Mouse (Mus musculus): ENCODE data around the gene Tmem8b. TPM values are rescaled to one million over a fixed set of nuclear protein-coding genes. Genes with fewer than 3 reads are reported as not detected.

Tmem8b gene
- polyA plus RNA-seq, 1 experiment = 8.6 TPM

DNA sequence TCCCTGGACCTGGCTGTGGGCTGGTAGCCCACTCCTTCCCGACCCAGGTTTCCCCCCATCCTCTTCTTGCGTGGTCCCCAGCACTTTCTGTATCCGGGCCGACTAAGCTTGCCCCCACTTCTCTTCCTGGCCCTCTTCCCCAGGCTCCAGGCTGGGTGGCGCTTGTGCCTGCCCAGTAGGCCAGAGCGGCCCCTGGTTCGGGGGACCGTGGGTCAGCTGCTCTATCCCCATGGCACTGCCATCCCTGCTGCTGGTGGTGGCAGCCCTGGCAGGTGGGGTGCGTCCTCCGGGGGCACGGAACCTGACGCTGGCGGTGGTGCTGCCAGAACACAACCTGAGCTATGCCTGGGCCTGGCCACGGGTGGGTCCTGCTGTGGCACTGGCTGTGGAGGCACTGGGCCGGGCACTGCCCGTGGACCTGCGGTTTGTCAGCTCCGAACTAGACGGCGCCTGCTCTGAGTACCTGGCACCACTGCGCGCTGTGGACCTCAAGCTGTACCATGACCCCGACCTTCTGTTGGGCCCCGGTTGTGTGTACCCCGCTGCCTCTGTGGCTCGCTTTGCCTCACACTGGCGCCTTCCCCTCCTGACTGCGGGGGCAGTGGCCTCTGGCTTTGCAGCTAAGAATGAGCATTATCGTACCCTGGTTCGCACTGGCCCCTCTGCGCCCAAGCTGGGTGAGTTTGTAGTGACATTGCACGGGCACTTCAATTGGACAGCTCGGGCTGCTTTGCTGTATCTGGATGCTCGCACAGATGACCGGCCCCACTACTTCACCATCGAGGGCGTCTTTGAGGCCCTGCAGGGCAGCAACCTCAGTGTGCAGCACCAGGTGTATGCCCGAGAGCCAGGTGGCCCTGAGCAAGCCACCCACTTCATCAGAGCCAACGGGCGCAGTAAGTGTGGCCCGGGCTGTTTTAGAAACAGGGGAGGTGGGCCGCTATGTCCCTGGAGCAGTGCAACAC lies 36.5 kb upstream of the Tmem8b start:
- Histone ChIP-seq H3K36me3 (ENCODE audit: control insufficient read depth, insufficient read depth, low read length) (no peaks in the 10 kb centered on the region), H3K4me3 (ENCODE audit: insufficient read depth, low read depth, low read length) (peak overlapping the region; percentile 59), H3K27ac (ENCODE audit: insufficient read depth, low read depth, low read length) (no peak overlapping the region), H3K4me1 (ENCODE audit: control insufficient read depth, insufficient read depth, low read length) (no peaks in the 10 kb centered on the region; the same call in 1 of the 2 replicates), H3K27me3 (replicated peaks; ENCODE audit: control insufficient read depth, insufficient read depth, low read length) (no peaks in the 10 kb centered on the region)
- no peak for TF ChIP-seq CTCF (conservative IDR thresholded peaks at IDR 0.05; ENCODE audit: insufficient read depth, insufficient read length, low read depth, low read length)
- TF ChIP-seq POLR2A (IDR thresholded peaks at IDR 0.05; ENCODE audit: low read depth, low read length) = no peak
- peak; percentile 16 for DNase-seq
- WGBS = 67% methylated on average over 42 of the region's 42 CpGs

DNA sequence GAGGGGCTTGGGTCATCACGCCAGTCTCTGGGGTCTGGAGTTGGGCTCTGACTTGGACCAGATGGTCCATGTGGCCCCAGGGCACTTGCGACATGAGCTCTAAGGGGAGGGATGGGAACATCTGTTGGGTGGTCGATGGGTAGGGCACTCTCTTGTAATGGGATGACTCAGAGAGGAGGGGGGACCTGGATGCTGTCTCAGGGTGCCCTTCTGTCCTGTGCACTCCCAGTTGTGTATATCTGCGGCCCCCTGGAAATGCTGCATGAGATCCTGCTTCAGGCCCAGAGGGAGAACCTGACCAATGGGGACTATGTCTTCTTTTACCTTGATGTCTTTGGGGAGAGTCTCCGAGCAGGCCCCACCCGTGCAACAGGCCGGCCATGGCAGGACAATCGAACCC lies 35.5 kb upstream of the Tmem8b start:
- H3K36me3 ChIP-seq (ENCODE audit: control insufficient read depth, insufficient read depth, low read length) = no peaks in the 10 kb centered on the region
- no peak overlapping the region for H3K27ac ChIP-seq (ENCODE audit: insufficient read depth, low read depth, low read length)
- no peaks in the 10 kb centered on the region for H3K27me3 ChIP-seq (replicated peaks; ENCODE audit: control insufficient read depth, insufficient read depth, low read length)
- 90% methylated on average over 8 of the region's 8 CpGs for WGBS
- DNase-seq = no peak
- H3K4me3 ChIP-seq (ENCODE audit: insufficient read depth, low read depth, low read length) = no peak overlapping the region
- TF ChIP-seq POLR2A (IDR thresholded peaks at IDR 0.05; ENCODE audit: low read depth, low read length) = no peak
- no peak for TF ChIP-seq CTCF (conservative IDR thresholded peaks at IDR 0.05; ENCODE audit: insufficient read depth, insufficient read length, low read depth, low read length)
- H3K4me1 ChIP-seq (ENCODE audit: control insufficient read depth, insufficient read depth, low read length) = peaks cover 6% of the 10 kb centered on the region; the same call in 1 of the 2 replicates

DNA sequence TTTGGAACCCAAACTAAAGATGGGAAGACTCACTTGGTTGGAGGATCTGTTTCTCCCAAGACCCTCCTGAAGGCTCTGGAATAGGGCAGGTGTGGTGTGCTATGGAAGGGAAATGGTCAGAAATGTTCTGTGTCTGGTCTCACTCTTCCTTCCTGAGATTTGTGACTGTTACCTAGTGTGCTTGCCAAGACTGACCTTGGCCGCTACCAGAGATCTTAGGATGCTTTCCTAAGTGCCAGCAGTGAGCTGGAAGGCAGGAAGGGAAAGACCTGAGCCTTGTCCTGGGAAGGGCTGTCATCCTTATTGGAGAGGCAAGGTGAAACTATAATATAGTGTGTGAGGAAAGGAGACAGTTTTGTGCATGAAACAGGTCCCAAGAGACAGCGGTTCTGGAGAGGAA lies 35.0 kb upstream of the Tmem8b start:
- Histone ChIP-seq H3K4me1 (ENCODE audit: control insufficient read depth, insufficient read depth, low read length) (peaks cover 6% of the 10 kb centered on the region; the same call in 1 of the 2 replicates), H3K27ac (ENCODE audit: insufficient read depth, low read depth, low read length) (no peak overlapping the region), H3K36me3 (ENCODE audit: control insufficient read depth, insufficient read depth, low read length) (no peaks in the 10 kb centered on the region), H3K4me3 (ENCODE audit: insufficient read depth, low read depth, low read length) (no peak overlapping the region), H3K27me3 (replicated peaks; ENCODE audit: control insufficient read depth, insufficient read depth, low read length) (no peaks in the 10 kb centered on the region)
- 91% methylated on average over 2 of the region's 2 CpGs for WGBS
- TF ChIP-seq POLR2A (IDR thresholded peaks at IDR 0.05; ENCODE audit: low read depth, low read length) = no peak
- no peak for DNase-seq

DNA sequence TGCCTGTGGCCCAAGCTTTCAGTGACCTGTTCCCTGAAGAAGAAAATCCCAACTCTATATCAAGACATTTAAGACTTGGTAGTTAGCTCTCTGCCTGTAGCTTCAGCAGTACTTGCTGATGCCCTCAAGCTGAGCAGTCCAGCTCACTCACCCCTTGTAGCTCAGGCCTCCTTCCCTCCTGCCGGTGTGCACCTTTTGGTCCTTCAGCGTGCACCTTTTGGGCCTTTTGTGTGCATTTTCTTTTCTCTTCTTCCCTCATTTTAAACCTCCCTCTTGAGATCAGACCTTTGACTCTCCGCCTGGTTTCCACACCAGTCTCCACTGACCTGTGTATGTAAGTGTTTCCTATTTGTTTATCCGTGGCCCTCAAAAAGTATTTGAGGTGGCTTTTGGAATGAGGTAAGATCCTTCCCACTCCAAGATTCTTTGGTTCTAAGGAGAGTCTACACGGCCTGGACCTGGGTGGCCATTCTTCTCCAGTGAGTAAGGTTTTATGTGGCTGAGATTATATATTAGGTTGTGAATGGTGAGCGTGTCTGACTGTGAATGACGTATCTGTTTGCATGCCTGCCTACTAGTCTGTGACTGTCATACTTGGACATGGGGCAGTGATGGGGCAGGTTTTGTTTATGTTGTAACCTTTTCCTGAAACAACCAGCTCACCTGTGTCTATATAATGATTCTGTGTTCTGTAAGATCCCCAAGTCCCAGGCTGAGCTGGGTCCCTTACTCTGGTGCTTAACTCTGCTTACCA lies 34.0 kb upstream of the Tmem8b start:
- TF ChIP-seq POLR2A (IDR thresholded peaks at IDR 0.05; ENCODE audit: low read depth, low read length) = no peak
- TF ChIP-seq CTCF (conservative IDR thresholded peaks at IDR 0.05; ENCODE audit: insufficient read depth, insufficient read length, low read depth, low read length) = no peak
- no peak for DNase-seq
- Histone ChIP-seq H3K27me3 (replicated peaks; ENCODE audit: control insufficient read depth, insufficient read depth, low read length) (no peaks in the 10 kb centered on the region), H3K27ac (ENCODE audit: insufficient read depth, low read depth, low read length) (no peak overlapping the region), H3K4me1 (ENCODE audit: control insufficient read depth, insufficient read depth, low read length) (peaks cover 6% of the 10 kb centered on the region; the same call in 1 of the 2 replicates), H3K36me3 (ENCODE audit: control insufficient read depth, insufficient read depth, low read length) (no peaks in the 10 kb centered on the region), H3K4me3 (ENCODE audit: insufficient read depth, low read depth, low read length) (no peak overlapping the region)
- 86% methylated on average over 7 of the region's 7 CpGs for WGBS

DNA sequence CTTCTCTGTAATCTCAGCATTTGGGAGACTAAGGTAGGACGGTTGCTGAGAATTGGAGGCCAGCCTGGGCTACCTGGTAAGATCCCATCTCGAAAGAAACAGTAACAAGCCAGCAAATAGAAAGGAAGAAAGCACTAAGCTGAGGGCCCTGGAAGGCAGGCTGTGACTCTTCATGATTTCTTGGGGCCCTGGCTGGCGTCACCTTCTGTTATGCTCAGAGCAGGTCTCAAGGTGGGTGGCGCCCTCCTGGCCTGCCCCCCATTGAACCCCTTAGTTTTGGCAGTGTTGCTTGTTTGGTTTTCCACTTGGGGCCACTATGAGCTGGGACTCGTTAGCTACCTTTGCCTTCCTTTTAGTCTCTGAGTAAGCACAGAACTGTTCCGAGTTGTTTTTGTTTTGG lies 32.0 kb upstream of the Tmem8b start:
- Histone ChIP-seq H3K36me3 (ENCODE audit: control insufficient read depth, insufficient read depth, low read length) (no peaks in the 10 kb centered on the region), H3K27ac (ENCODE audit: insufficient read depth, low read depth, low read length) (no peak overlapping the region), H3K27me3 (replicated peaks; ENCODE audit: control insufficient read depth, insufficient read depth, low read length) (no peaks in the 10 kb centered on the region), H3K4me1 (ENCODE audit: control insufficient read depth, insufficient read depth, low read length) (peaks cover 6% of the 10 kb centered on the region; the same call in 1 of the 2 replicates), H3K4me3 (ENCODE audit: insufficient read depth, low read depth, low read length) (no peak overlapping the region)
- WGBS = 89% methylated on average over 6 of the region's 6 CpGs
- TF ChIP-seq POLR2A (IDR thresholded peaks at IDR 0.05; ENCODE audit: low read depth, low read length) (no peak), CTCF (conservative IDR thresholded peaks at IDR 0.05; ENCODE audit: insufficient read depth, insufficient read length, low read depth, low read length) (no peak)
- DNase-seq = no peak

DNA sequence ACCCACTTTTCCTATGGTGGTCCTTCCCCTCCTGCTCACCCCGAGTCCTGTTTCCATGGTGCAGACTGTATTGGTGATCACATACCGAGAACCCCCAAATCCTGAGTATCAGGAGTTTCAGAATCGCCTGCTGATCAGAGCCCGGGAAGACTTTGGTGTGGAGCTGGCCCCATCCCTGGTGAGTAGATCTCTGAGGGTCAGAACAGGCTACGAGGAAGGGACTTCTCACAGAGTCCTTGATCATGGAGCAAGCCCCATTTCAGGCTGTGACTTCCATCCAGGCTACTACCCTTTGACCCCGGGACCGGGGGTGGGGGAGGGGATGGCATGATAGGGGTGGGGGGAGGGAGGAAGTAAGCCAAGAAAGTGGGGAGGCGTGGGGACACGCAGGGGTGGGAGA lies 28.7 kb upstream of the Tmem8b start:
- TF ChIP-seq CTCF (conservative IDR thresholded peaks at IDR 0.05; ENCODE audit: insufficient read depth, insufficient read length, low read depth, low read length) = no peak
- no peak for TF ChIP-seq POLR2A (IDR thresholded peaks at IDR 0.05; ENCODE audit: low read depth, low read length)
- Histone ChIP-seq H3K4me3 (ENCODE audit: insufficient read depth, low read depth, low read length) (no peak overlapping the region), H3K27ac (ENCODE audit: insufficient read depth, low read depth, low read length) (no peak overlapping the region), H3K27me3 (replicated peaks; ENCODE audit: control insufficient read depth, insufficient read depth, low read length) (no peaks in the 10 kb centered on the region), H3K4me1 (ENCODE audit: control insufficient read depth, insufficient read depth, low read length) (peaks cover 6% of the 10 kb centered on the region; the same call in 1 of the 2 replicates), H3K36me3 (ENCODE audit: control insufficient read depth, insufficient read depth, low read length) (no peaks in the 10 kb centered on the region)
- DNase-seq = no peak
- WGBS = 74% methylated on average over 9 of the region's 9 CpGs

DNA sequence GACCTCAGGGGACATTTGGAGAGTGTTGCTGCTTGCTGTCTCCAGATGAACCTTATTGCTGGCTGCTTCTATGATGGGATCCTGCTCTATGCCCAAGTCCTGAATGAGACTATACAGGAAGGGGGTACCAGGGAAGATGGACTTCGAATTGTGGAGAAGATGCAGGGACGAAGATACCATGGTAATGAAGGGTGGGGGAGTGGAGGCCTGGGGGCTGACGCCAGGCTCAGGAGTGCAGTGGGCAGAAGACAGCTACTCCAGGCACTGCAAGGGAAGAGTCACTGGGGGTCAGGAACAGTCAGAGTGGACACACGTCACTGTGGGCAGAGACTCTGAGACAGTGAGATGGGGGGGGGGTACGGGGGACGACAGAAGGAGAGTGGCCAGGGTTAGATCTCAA lies 28.3 kb upstream of the Tmem8b start:
- DNase-seq = no peak
- 93% methylated on average over 6 of the region's 6 CpGs for WGBS
- Histone ChIP-seq H3K4me3 (ENCODE audit: insufficient read depth, low read depth, low read length) (no peak overlapping the region), H3K27me3 (replicated peaks; ENCODE audit: control insufficient read depth, insufficient read depth, low read length) (no peaks in the 10 kb centered on the region), H3K4me1 (ENCODE audit: control insufficient read depth, insufficient read depth, low read length) (peaks cover 6% of the 10 kb centered on the region; the same call in 1 of the 2 replicates), H3K36me3 (ENCODE audit: control insufficient read depth, insufficient read depth, low read length) (no peaks in the 10 kb centered on the region), H3K27ac (ENCODE audit: insufficient read depth, low read depth, low read length) (no peak overlapping the region)
- TF ChIP-seq CTCF (conservative IDR thresholded peaks at IDR 0.05; ENCODE audit: insufficient read depth, insufficient read length, low read depth, low read length) = no peak
- no peak for TF ChIP-seq POLR2A (IDR thresholded peaks at IDR 0.05; ENCODE audit: low read depth, low read length)

Data from kidney, adult 2 months (tissue).